Mouse (Mus musculus) thymus, adult 18-20 months (tissue): Measurements from ENCODE around the gene Plcb3.

ENCODE experiments used
- DNase-seq, 2 experiments: peaks; one replicate each; pipeline ENCODE4 v3.0.0; 2022; ENCODE audit warnings: mixed read lengths in 2 of 2

Plcb3 gene

GRCm38 (mm10) chr19:6939106-6940002, 36.9 kb downstream of the Plcb3 start:
- no peak for DNase-seq

GRCm38 (mm10) chr19:6937541-6938465, 38.5 kb downstream of the Plcb3 start:
- no peak for DNase-seq

- no peak for DNase-seq
Observed at GRCm38 (mm10) chr19:6936299-6936698, 40.0 kb downstream of the Plcb3 start.

GRCm38 (mm10) chr19:6934195-6934977, 41.9 kb downstream of the Plcb3 start, which contains the start of gene Kcnk4:
Gene Kcnk4, minus strand, starts transcription at chr19:6934515.
- DNase-seq: no peak

GRCm38 (mm10) chr19:6933436-6934194, 42.7 kb downstream of the Plcb3 start:
- no peak for DNase-seq

- no peak for DNase-seq
Observed at GRCm38 (mm10) chr19:6933102-6933435, 43.2 kb downstream of the Plcb3 start.

- no peak for DNase-seq
Observed at GRCm38 (mm10) chr19:6932018-6932417, 44.3 kb downstream of the Plcb3 start.

GRCm38 (mm10) chr19:6931002-6931401, 45.3 kb downstream of the Plcb3 start:
- DNase-seq: no peak

- DNase-seq: no peak
Observed at GRCm38 (mm10) chr19:6928080-6928479, 48.2 kb downstream of the Plcb3 start.

- DNase-seq: no peak
Observed at GRCm38 (mm10) chr19:6926559-6927255, 49.6 kb downstream of the Plcb3 start.

GRCm38 (mm10) chr19:6925611-6926329, 50.5 kb downstream of the Plcb3 start:
- DNase-seq: no peak

GRCm38 (mm10) chr19:6925307-6925573, 51.0 kb downstream of the Plcb3 start, which contains the start of gene Catsperz:
Gene Catsperz, minus strand, starts transcription at chr19:6925380.
- no peak for DNase-seq

- peak; percentile 54 to 70 for DNase-seq
Observed at GRCm38 (mm10) chr19:6924461-6925306, 51.6 kb downstream of the Plcb3 start.

GRCm38 (mm10) chr19:6922901-6923735, 53.2 kb downstream of the Plcb3 start:
- no peak for DNase-seq

- DNase-seq: peak; percentile 100
Observed at GRCm38 (mm10) chr19:6921647-6922567, 54.4 kb downstream of the Plcb3 start, which contains the start of gene Esrra. Gene Esrra, minus strand, starts transcription at chr19:6921813.

- peak; percentile 59 to 74 for DNase-seq
Observed at GRCm38 (mm10) chr19:6920741-6921636, 55.3 kb downstream of the Plcb3 start.
